Mouse (Mus musculus) C2C12 (cell line): ENCODE data around the gene Tspo2.

Experiments used
- CEBPB ChIP-seq: IDR thresholded peaks from one replicate; pipeline ENCODE4 v1.6.1; 2011; ENCODE audit warnings: low read depth, mild to moderate bottlenecking, control low read depth, moderate library complexity
- CTCF ChIP-seq: IDR thresholded peaks from one replicate; pipeline ENCODE4 v1.5.1; 2011; ENCODE audit not compliant: control insufficient read depth, insufficient read depth, insufficient read length
- MAX ChIP-seq: IDR thresholded peaks from one replicate; pipeline ENCODE4 v1.6.1; 2011; ENCODE audit warnings: mild to moderate bottlenecking, control low read depth
- MYOD1 ChIP-seq: IDR thresholded peaks from one replicate; pipeline ENCODE4 v1.6.1; 2011; ENCODE audit warnings: low read depth; ENCODE audit not compliant: control insufficient read depth, insufficient read length
- MYOG ChIP-seq: IDR thresholded peaks from one replicate; pipeline ENCODE4 v1.6.1; 2011; ENCODE audit not compliant: control insufficient read depth, insufficient read length; ENCODE audit errors: extremely low read depth
- USF1 ChIP-seq: IDR thresholded peaks from one replicate; pipeline ENCODE4 v1.6.1; 2011; ENCODE audit warnings: low read depth, mild to moderate bottlenecking, control low read depth, moderate library complexity

- TF ChIP-seq CTCF (no peak), MYOG (no peak), MYOD1 (no peak), CEBPB (no peak), USF1 (no peak), MAX (no peak)
These were observed 33.8 kb downstream of the Tspo2 start for GRCm38 (mm10) chr17:48417521-48417920.
